8 mouse cellular contexts compared by ENCODE assay signal in the genomic region with DNA sequence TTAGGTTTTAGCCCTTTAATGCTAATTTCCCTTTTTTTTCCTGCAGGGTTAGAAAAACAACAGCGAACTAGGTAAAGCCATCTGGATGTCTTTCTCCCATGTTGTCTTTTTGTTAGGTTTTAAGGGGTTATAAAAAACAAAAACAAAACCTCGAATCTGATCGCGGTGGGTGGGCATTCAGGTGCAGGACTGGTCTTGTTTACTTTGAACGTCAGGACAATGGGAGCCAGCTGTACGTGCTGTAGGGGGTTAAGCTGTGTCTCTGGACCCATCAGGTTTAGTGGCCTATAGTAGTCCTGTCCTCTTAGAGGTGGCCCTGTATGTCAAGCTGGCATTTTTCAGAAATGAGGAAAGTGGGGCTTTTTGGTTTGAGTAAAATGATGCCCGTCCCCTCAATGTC. TPM values are rescaled to one million over a fixed set of nuclear protein-coding genes. Genes with fewer than 3 reads are reported as not detected.
A peak's percentile ranks its signal among the peaks of the same experiment; 100 is the strongest.
DNase-seq lines count a peak whose midpoint lies in the region; ATAC-seq lines count a peak whose summit lies in the region.

No protein-coding gene starts in this region.

- WGBS in kidney, embryonic 16.5 days, result 9% methylated on average over 7 of the region's 7 CpGs
- 5% methylated on average over 7 of the region's 7 CpGs for WGBS in hindbrain, embryonic 11.5 days
- WGBS in midbrain, embryonic 11.5 days, result 3% methylated on average over 7 of the region's 7 CpGs

- peak overlapping the region; percentile 83 for H3K9ac ChIP-seq in kidney, embryonic 16.5 days (replicated peaks; ENCODE audit: low read length)
- peak overlapping the region; percentile 78; the same call in 1 of the 2 replicates for H3K9ac ChIP-seq in hindbrain, embryonic 11.5 days (ENCODE audit: low read depth, low read length)
- H3K9ac ChIP-seq in midbrain, embryonic 11.5 days (ENCODE audit: low read length), result peak overlapping the region; percentile 74

- H3K4me3 ChIP-seq in kidney, embryonic 16.5 days (ENCODE audit: low read length), result peak overlapping the region; percentile 72
- peak overlapping the region; percentile 97; the same call in 1 of the 2 replicates for H3K4me3 ChIP-seq in brown adipose tissue, adult 24 weeks (ENCODE audit: insufficient read depth, low read depth, low read length)
- H3K4me3 ChIP-seq in hindbrain, embryonic 11.5 days (ENCODE audit: low read depth, low read length), result peak overlapping the region; percentile 71
- H3K4me3 ChIP-seq in midbrain, embryonic 11.5 days (ENCODE audit: low read depth, low read length), result peak overlapping the region; percentile 64

- H3K36me3 ChIP-seq in kidney, embryonic 16.5 days (ENCODE audit: insufficient read depth, low read length), result no peaks in the 10 kb centered on the region
- H3K36me3 ChIP-seq in hindbrain, embryonic 11.5 days (ENCODE audit: control insufficient read depth, insufficient read depth, low read length), result no peaks in the 10 kb centered on the region
- no peaks in the 10 kb centered on the region for H3K36me3 ChIP-seq in midbrain, embryonic 11.5 days (ENCODE audit: control insufficient read depth, insufficient read depth, low read length)

- no peak for ATAC-seq in kidney, embryonic 16.5 days (ENCODE audit: low FRiP score, low TSS enrichment)
- ATAC-seq in hindbrain, embryonic 11.5 days (ENCODE audit: low FRiP score), result no peak
- no peak for ATAC-seq in midbrain, embryonic 11.5 days (ENCODE audit: low FRiP score)
- no peak for ATAC-seq in inflammation-experienced regulatory T-cells, adult 6 months

- no peak for DNase-seq in kidney, postnatal 4 days
- no peak for DNase-seq in hindbrain, embryonic 11.5 days (ENCODE audit: low spot score)
- DNase-seq in midbrain, embryonic 11.5 days (ENCODE audit: low spot score, missing footprints), result no peak
- no peak for DNase-seq in T-cell, adult 2 months (ENCODE audit: low spot score)
- no peak for DNase-seq in thymus, postnatal 10 days (ENCODE audit: low spot score in 2 of 2)

- peaks cover 28% of the 10 kb centered on the region for H3K4me1 ChIP-seq in kidney, embryonic 16.5 days (ENCODE audit: insufficient read depth, low read length)
- peaks cover 5% of the 10 kb centered on the region; the same call in 1 of the 2 replicates for H3K4me1 ChIP-seq in brown adipose tissue, adult 24 weeks (ENCODE audit: control insufficient read depth, insufficient read depth, insufficient read length, low read length)
- H3K4me1 ChIP-seq in hindbrain, embryonic 11.5 days (replicated peaks; ENCODE audit: control insufficient read depth, insufficient read depth, low read length), result no peaks in the 10 kb centered on the region
- H3K4me1 ChIP-seq in midbrain, embryonic 11.5 days (ENCODE audit: control insufficient read depth, insufficient read depth, low read length), result peaks cover 8% of the 10 kb centered on the region

- H3K9me3 ChIP-seq in kidney, embryonic 16.5 days (ENCODE audit: low read length), result no peaks in the 10 kb centered on the region
- no peaks in the 10 kb centered on the region for H3K9me3 ChIP-seq in hindbrain, embryonic 11.5 days (ENCODE audit: control insufficient read depth, low read length)
- H3K9me3 ChIP-seq in midbrain, embryonic 11.5 days (ENCODE audit: control insufficient read depth, low read length), result no peaks in the 10 kb centered on the region

- H3K4me2 ChIP-seq in kidney, embryonic 16.5 days (replicated peaks; ENCODE audit: low read depth, low read length), result peak overlapping the region; percentile 92
- H3K4me2 ChIP-seq in hindbrain, embryonic 11.5 days (replicated peaks; ENCODE audit: low read depth, low read length), result peak overlapping the region; percentile 85
- H3K4me2 ChIP-seq in midbrain, embryonic 11.5 days, result peak overlapping the region; percentile 93

- no peak overlapping the region for H3K27ac ChIP-seq in kidney, embryonic 16.5 days (ENCODE audit: low read length)
- H3K27ac ChIP-seq in brown adipose tissue, adult 24 weeks (replicated peaks; ENCODE audit: low read depth, low read length), result no peak overlapping the region
- H3K27ac ChIP-seq in hindbrain, embryonic 11.5 days (ENCODE audit: low read depth, low read length), result no peak overlapping the region
- H3K27ac ChIP-seq in midbrain, embryonic 11.5 days (ENCODE audit: low read depth, low read length), result no peak overlapping the region

- H3K27me3 ChIP-seq in kidney, embryonic 16.5 days (ENCODE audit: insufficient read depth, low read length), result no peaks in the 10 kb centered on the region
- H3K27me3 ChIP-seq in hindbrain, embryonic 11.5 days (ENCODE audit: control insufficient read depth, insufficient read depth, low read length), result peaks cover 2% of the 10 kb centered on the region; the same call in 1 of the 2 replicates
- no peaks in the 10 kb centered on the region for H3K27me3 ChIP-seq in midbrain, embryonic 11.5 days (ENCODE audit: control insufficient read depth, insufficient read depth, low read length)

RNA-seq across cellular contexts. Expression of a gene that starts 1.0 kb away (rescaled TPM):
- polyA plus RNA-seq in kidney, embryonic 16.5 days (2015; fragmentation: Nextera tagmentation; extraction: Ambion mirVana), result 19.7 and 20.1 TPM in 2 replicates
- polyA plus RNA-seq in brown adipose tissue, adult 24 weeks (2012; ENCODE audit: insufficient read depth, insufficient read length, missing spikeins), result 3.2 and 4.0 TPM in 2 replicates
- polyA plus RNA-seq in hindbrain, embryonic 11.5 days (2014; fragmentation: Nextera tagmentation; extraction: Ambion mirVana), result 10.4 and 13.8 TPM in 2 replicates
- polyA plus RNA-seq in midbrain, embryonic 11.5 days (2014; fragmentation: Nextera tagmentation; extraction: Ambion mirVana), result 9.0 and 9.7 TPM in 2 replicates
- 10 to 100 TPM in 1 of 3 experiments, 1 to 10 TPM in 2; 8.9 to 10.1 (median 9.7) TPM for polyA plus RNA-seq in inflammation-experienced regulatory T-cells, adult 6 months (2017; shearing (Covaris generic))

RNA-seq across cellular contexts. Expression of a gene that starts 35.9 kb away (rescaled TPM):
- polyA plus RNA-seq in kidney, embryonic 16.5 days (2015; fragmentation: Nextera tagmentation; extraction: Ambion mirVana), result not detected in 2 replicates
- not detected in 2 replicates for polyA plus RNA-seq in brown adipose tissue, adult 24 weeks (2012; ENCODE audit: insufficient read depth, insufficient read length, missing spikeins)
- polyA plus RNA-seq in hindbrain, embryonic 11.5 days (2014; fragmentation: Nextera tagmentation; extraction: Ambion mirVana), result not detected in 2 replicates
- not detected in 2 replicates for polyA plus RNA-seq in midbrain, embryonic 11.5 days (2014; fragmentation: Nextera tagmentation; extraction: Ambion mirVana)
- polyA plus RNA-seq in inflammation-experienced regulatory T-cells, adult 6 months (2017; shearing (Covaris generic)), result not detected
